Mouse (Mus musculus) left cerebral cortex, adult 11 months (tissue): Measurements from ENCODE around the gene Hfe2.

Experiments used
- DNase-seq: peaks from one replicate; pipeline ENCODE4 v3.0.0; 2022; ENCODE audit warnings: low spot score

Hfe2 gene

DNA sequence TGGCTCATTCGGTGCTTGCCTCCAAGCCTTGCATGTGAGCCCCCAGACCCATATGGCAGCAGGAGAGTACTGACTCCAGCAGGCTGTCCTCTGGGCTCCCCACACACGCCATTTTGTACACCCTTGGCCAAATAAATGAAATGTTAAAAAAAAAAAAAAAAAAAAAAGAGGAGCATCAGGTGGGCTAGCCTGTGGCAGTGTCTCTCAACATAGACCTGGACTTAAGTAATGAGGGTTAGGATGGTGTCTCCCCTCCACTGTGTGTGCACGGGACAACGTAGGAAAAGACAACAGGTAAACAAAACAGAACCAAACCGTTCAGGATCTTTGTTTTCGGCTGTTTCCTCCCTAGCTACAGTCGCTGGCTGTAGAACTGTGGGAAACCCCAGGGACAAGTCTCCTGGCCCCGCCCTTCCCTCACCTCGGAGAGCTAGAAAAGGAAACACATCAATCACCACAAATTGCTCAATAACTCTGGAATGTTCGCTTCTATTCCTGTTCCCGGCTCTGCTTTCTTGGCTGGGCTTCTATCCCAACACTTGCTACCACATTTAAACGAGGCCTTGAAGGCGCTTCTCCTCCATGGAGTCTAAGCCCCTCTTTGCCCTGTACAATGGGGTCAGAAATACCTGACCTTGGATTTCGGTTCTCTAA is 51.2 kb downstream of the Hfe2 start:
- no peak for DNase-seq

GRCm38 (mm10) chr3:96576690-96577541 is 51.9 kb downstream of the Hfe2 start, which contains the start of gene Gm16253:
Gm16253 (plus strand) TSS chr3:96576984.
- peak; percentile 87 for DNase-seq

GRCm38 (mm10) chr3:96577566-96577965 is 52.6 kb downstream of the Hfe2 start:
- no peak for DNase-seq
